Mouse (Mus musculus): ENCODE data around the gene Focad. TPM values are rescaled to one million over a fixed set of nuclear protein-coding genes. Genes with fewer than 3 reads are reported as not detected.

The Focad gene
- polyA plus RNA-seq, 1 experiment, result 16.1 TPM

GRCm38 (mm10) chr4:88138366-88138917, 44.0 kb downstream of the Focad start:
- no peak for TF ChIP-seq CTCF (IDR thresholded peaks at IDR 0.05; ENCODE audit: borderline replicate concordance, insufficient read depth, low read length)
- TF ChIP-seq POLR2A (IDR thresholded peaks at IDR 0.05; ENCODE audit: low read depth, low read length), result no peak
- Histone ChIP-seq H3K4me3 (ENCODE audit: insufficient read depth, low read length) (no peak overlapping the region), H3K27ac (ENCODE audit: insufficient read depth, low read length) (no peak overlapping the region), H3K4me1 (ENCODE audit: control insufficient read depth, insufficient read depth, low read length) (no peaks in the 10 kb centered on the region)

GRCm38 (mm10) chr4:88149462-88149861, 55.0 kb downstream of the Focad start:
- TF ChIP-seq POLR2A (IDR thresholded peaks at IDR 0.05; ENCODE audit: low read depth, low read length), result no peak
- TF ChIP-seq CTCF (IDR thresholded peaks at IDR 0.05; ENCODE audit: borderline replicate concordance, insufficient read depth, low read length), result no peak
- Histone ChIP-seq H3K27ac (ENCODE audit: insufficient read depth, low read length) (peak overlapping the region; percentile 82), H3K4me1 (ENCODE audit: control insufficient read depth, insufficient read depth, low read length) (no peaks in the 10 kb centered on the region), H3K4me3 (ENCODE audit: insufficient read depth, low read length) (no peak overlapping the region)

GRCm38 (mm10) chr4:88155490-88156160, 61.2 kb downstream of the Focad start:
- TF ChIP-seq CTCF (IDR thresholded peaks at IDR 0.05; ENCODE audit: borderline replicate concordance, insufficient read depth, low read length) (no peak), POLR2A (IDR thresholded peaks at IDR 0.05; ENCODE audit: low read depth, low read length) (no peak)
- H3K4me1 ChIP-seq (ENCODE audit: control insufficient read depth, insufficient read depth, low read length), result peaks cover 9% of the 10 kb centered on the region
- no peak overlapping the region for H3K27ac ChIP-seq (ENCODE audit: insufficient read depth, low read length)
- H3K4me3 ChIP-seq (ENCODE audit: insufficient read depth, low read length), result no peak overlapping the region

- H3K4me3 ChIP-seq (ENCODE audit: insufficient read depth, low read length), result no peak overlapping the region
- H3K4me1 ChIP-seq (ENCODE audit: control insufficient read depth, insufficient read depth, low read length), result peaks cover 9% of the 10 kb centered on the region
- TF ChIP-seq POLR2A (IDR thresholded peaks at IDR 0.05; ENCODE audit: low read depth, low read length), result no peak
- TF ChIP-seq CTCF (IDR thresholded peaks at IDR 0.05; ENCODE audit: borderline replicate concordance, insufficient read depth, low read length), result no peak
- no peak overlapping the region for H3K27ac ChIP-seq (ENCODE audit: insufficient read depth, low read length)
These were observed 62.5 kb downstream of the Focad start for GRCm38 (mm10) chr4:88156961-88157360.

GRCm38 (mm10) chr4:88157644-88158043, 63.2 kb downstream of the Focad start:
- Histone ChIP-seq H3K4me1 (ENCODE audit: control insufficient read depth, insufficient read depth, low read length) (peaks cover 9% of the 10 kb centered on the region), H3K4me3 (ENCODE audit: insufficient read depth, low read length) (no peak overlapping the region), H3K27ac (ENCODE audit: insufficient read depth, low read length) (no peak overlapping the region)
- no peak for TF ChIP-seq POLR2A (IDR thresholded peaks at IDR 0.05; ENCODE audit: low read depth, low read length)
- no peak for TF ChIP-seq CTCF (IDR thresholded peaks at IDR 0.05; ENCODE audit: borderline replicate concordance, insufficient read depth, low read length)

- H3K27ac ChIP-seq (ENCODE audit: insufficient read depth, low read length), result peak overlapping the region; percentile 56; the same call in 1 of the 2 replicates
- peaks cover 9% of the 10 kb centered on the region for H3K4me1 ChIP-seq (ENCODE audit: control insufficient read depth, insufficient read depth, low read length)
- no peak for TF ChIP-seq POLR2A (IDR thresholded peaks at IDR 0.05; ENCODE audit: low read depth, low read length)
- TF ChIP-seq CTCF (IDR thresholded peaks at IDR 0.05; ENCODE audit: borderline replicate concordance, insufficient read depth, low read length), result no peak
- no peak overlapping the region for H3K4me3 ChIP-seq (ENCODE audit: insufficient read depth, low read length)
These were observed 64.8 kb downstream of the Focad start for GRCm38 (mm10) chr4:88159256-88159655.

GRCm38 (mm10) chr4:88159700-88160099, 65.3 kb downstream of the Focad start:
- Histone ChIP-seq H3K4me3 (ENCODE audit: insufficient read depth, low read length) (no peak overlapping the region), H3K4me1 (ENCODE audit: control insufficient read depth, insufficient read depth, low read length) (peaks cover 9% of the 10 kb centered on the region), H3K27ac (ENCODE audit: insufficient read depth, low read length) (peak overlapping the region; percentile 56)
- no peak for TF ChIP-seq CTCF (IDR thresholded peaks at IDR 0.05; ENCODE audit: borderline replicate concordance, insufficient read depth, low read length)
- no peak for TF ChIP-seq POLR2A (IDR thresholded peaks at IDR 0.05; ENCODE audit: low read depth, low read length)

- Histone ChIP-seq H3K27ac (ENCODE audit: insufficient read depth, low read length) (no peak overlapping the region), H3K4me1 (ENCODE audit: control insufficient read depth, insufficient read depth, low read length) (peaks cover 4% of the 10 kb centered on the region; the same call in 1 of the 2 replicates), H3K4me3 (ENCODE audit: insufficient read depth, low read length) (no peak overlapping the region)
- TF ChIP-seq CTCF (IDR thresholded peaks at IDR 0.05; ENCODE audit: borderline replicate concordance, insufficient read depth, low read length), result no peak
- no peak for TF ChIP-seq POLR2A (IDR thresholded peaks at IDR 0.05; ENCODE audit: low read depth, low read length)
These were observed 69.2 kb downstream of the Focad start for GRCm38 (mm10) chr4:88163511-88164247.

GRCm38 (mm10) chr4:88167008-88167862, 72.8 kb downstream of the Focad start:
- Histone ChIP-seq H3K4me1 (ENCODE audit: control insufficient read depth, insufficient read depth, low read length) (no peaks in the 10 kb centered on the region), H3K4me3 (ENCODE audit: insufficient read depth, low read length) (no peak overlapping the region)
- TF ChIP-seq CTCF (IDR thresholded peaks at IDR 0.05; ENCODE audit: borderline replicate concordance, insufficient read depth, low read length) (no peak), POLR2A (IDR thresholded peaks at IDR 0.05; ENCODE audit: low read depth, low read length) (no peak)

More at GRCm38 (mm10) chr4:88167008-88167862, 72.8 kb downstream of the Focad start:
- H3K27ac ChIP-seq (ENCODE audit: insufficient read depth, low read length), result no peak overlapping the region

Measured in embryonic fibroblast, embryonic 13.5 days (primary cell).